29 mouse cellular contexts compared by ENCODE assay signal in genomic region chr9:86829792-86830191, GRCm38 (mm10). TPM values are rescaled to one million over a fixed set of nuclear protein-coding genes. Genes with fewer than 3 reads are reported as not detected.
DNase-seq lines count a peak whose midpoint lies in the region; ATAC-seq and TF ChIP-seq lines count a peak whose summit lies in the region.
"Had no signal": no experiment of that assay in that cellular context is flagged by ENCODE, and none has a peak within 500 bp of the region (broad histone marks: within the 10 kb centered on the region; RNA-seq: fewer than 3 reads in every experiment).

No protein-coding gene starts in this region.

- intact Hi-C loops in left cerebral cortex, postnatal 14 days (cut with DNase I), result no loop called here
- intact Hi-C loops in left cerebral cortex, postnatal 10 days (cut with DNase I), result no loop called here

- ATAC-seq in midbrain, embryonic 13.5 days, result no peak
- ATAC-seq in midbrain, postnatal 0 days (ENCODE audit: low FRiP score), result no peak
- ATAC-seq: forebrain, embryonic 13.5 days; hindbrain, postnatal 0 days; intestine, embryonic 15.5 days had no signal

- H3K4me3 ChIP-seq in midbrain, embryonic 13.5 days (replicated peaks), result no peak overlapping the region
- H3K4me3 ChIP-seq in midbrain, postnatal 0 days (ENCODE audit: low read depth, low read length), result no peak overlapping the region
- H3K4me3 ChIP-seq in kidney, adult 2 months (ENCODE audit: insufficient read depth, low read depth, low read length), result no peak overlapping the region
- H3K4me3 ChIP-seq: forebrain, embryonic 13.5 days; hindbrain, embryonic 12.5 days; intestine, embryonic 15.5 days; limb, embryonic 13.5 days; lung, embryonic 15.5 days; midbrain, embryonic 12.5 days; myocyte; neural tube, embryonic 12.5 days had no signal

- peak; percentile 47 to 67 for DNase-seq in frontal cortex, adult 2 months (ENCODE audit: extremely low spot score in 1 of 2, low spot score in 1 of 2)
- no peak for DNase-seq in frontal cortex, postnatal 10 days (ENCODE audit: low spot score in 2 of 2)
- peak; percentile 38 to 53 for DNase-seq in left cerebral cortex, postnatal 14 days (ENCODE audit: low spot score in 2 of 2)
- DNase-seq in left cerebral cortex, postnatal 10 days (ENCODE audit: extremely low spot score in 1 of 2, low spot score in 2 of 2), result no peak
- peak; percentile 6 for DNase-seq in midbrain, postnatal 0 days (ENCODE audit: low spot score)
- DNase-seq in retina, embryonic 14.5 days (ENCODE audit: low spot score), result no peak
- DNase-seq in kidney, adult 2 months, result no peak
- DNase-seq: adrenal gland, postnatal 14 days; cerebellum, adult 18-20 months; cerebellum, postnatal 36 days; gastrocnemius, postnatal 14 days; heart, postnatal 36 days; kidney, postnatal 14 days; thymus, postnatal 4 days had no signal

- TF ChIP-seq CTCF in midbrain, postnatal 0 days (IDR thresholded peaks at IDR 0.05), result no peak
- no peak for TF ChIP-seq CTCF in kidney, adult 2 months (conservative IDR thresholded peaks at IDR 0.05; ENCODE audit: insufficient read depth, insufficient read length, low read depth, low read length)

- H3K4me1 ChIP-seq in midbrain, embryonic 13.5 days (replicated peaks), result peaks cover 19% of the 10 kb centered on the region
- no peaks in the 10 kb centered on the region for H3K4me1 ChIP-seq in midbrain, postnatal 0 days (ENCODE audit: insufficient read depth, low read length)
- H3K4me1 ChIP-seq in kidney, adult 2 months (ENCODE audit: control insufficient read depth, insufficient read depth, low read length), result no peaks in the 10 kb centered on the region
- H3K4me1 ChIP-seq: forebrain, embryonic 13.5 days; hindbrain, embryonic 12.5 days; intestine, embryonic 15.5 days; limb, embryonic 13.5 days; lung, embryonic 15.5 days; neural tube, embryonic 12.5 days had no signal

- H3K36me3 ChIP-seq in midbrain, embryonic 13.5 days, result peaks cover 48% of the 10 kb centered on the region
- peaks cover 36% of the 10 kb centered on the region for H3K36me3 ChIP-seq in midbrain, postnatal 0 days (ENCODE audit: insufficient read depth, low read length)
- no peaks in the 10 kb centered on the region for H3K36me3 ChIP-seq in kidney, adult 2 months (ENCODE audit: control insufficient read depth, insufficient read depth, low read length)
- H3K36me3 ChIP-seq: intestine, embryonic 15.5 days; limb, embryonic 13.5 days; lung, embryonic 15.5 days had no signal

- H3K27ac ChIP-seq in midbrain, embryonic 13.5 days, result peak overlapping the region; percentile 32; the same call in 1 of the 2 replicates
- H3K27ac ChIP-seq in midbrain, postnatal 0 days (ENCODE audit: low read depth, low read length), result no peak overlapping the region
- H3K27ac ChIP-seq in kidney, adult 2 months (ENCODE audit: insufficient read depth, low read depth, low read length), result no peak overlapping the region
- H3K27ac ChIP-seq: forebrain, embryonic 13.5 days; hindbrain, embryonic 12.5 days; hindbrain, postnatal 0 days; intestine, embryonic 15.5 days; limb, embryonic 13.5 days; lung, embryonic 15.5 days; midbrain, embryonic 12.5 days; neural tube, embryonic 12.5 days had no signal

- no peak overlapping the region for H3K4me2 ChIP-seq in midbrain, embryonic 13.5 days (replicated peaks)
- H3K4me2 ChIP-seq in midbrain, postnatal 0 days (ENCODE audit: low read depth, low read length, poor library complexity, severe bottlenecking), result no peak overlapping the region
- H3K4me2 ChIP-seq: forebrain, embryonic 13.5 days; heart, embryonic 11.5 days; hindbrain, embryonic 12.5 days; intestine, embryonic 15.5 days; limb, embryonic 13.5 days; liver, embryonic 11.5 days; lung, embryonic 15.5 days; midbrain, embryonic 12.5 days; neural tube, embryonic 12.5 days had no signal

- no peaks in the 10 kb centered on the region for H3K27me3 ChIP-seq in midbrain, embryonic 13.5 days
- H3K27me3 ChIP-seq in midbrain, postnatal 0 days (ENCODE audit: insufficient read depth, low read length), result no peaks in the 10 kb centered on the region
- H3K27me3 ChIP-seq in kidney, adult 2 months (replicated peaks; ENCODE audit: control insufficient read depth, insufficient read depth, low read length), result no peaks in the 10 kb centered on the region
- H3K27me3 ChIP-seq: forebrain, embryonic 13.5 days; hindbrain, embryonic 12.5 days; intestine, embryonic 15.5 days; limb, embryonic 13.5 days; lung, embryonic 15.5 days; midbrain, embryonic 12.5 days; neural tube, embryonic 12.5 days had no signal

- 80% methylated on average over 2 of the region's 2 CpGs for WGBS in midbrain, embryonic 13.5 days
- 73% methylated on average over 2 of the region's 2 CpGs for WGBS in midbrain, postnatal 0 days
- WGBS in kidney, adult 2 months, result 70% methylated on average over 2 of the region's 2 CpGs

- no peaks in the 10 kb centered on the region for H3K9me3 ChIP-seq in midbrain, embryonic 13.5 days
- no peaks in the 10 kb centered on the region for H3K9me3 ChIP-seq in midbrain, postnatal 0 days (ENCODE audit: low read length)
- H3K9me3 ChIP-seq: forebrain, embryonic 13.5 days; hindbrain, embryonic 12.5 days; intestine, embryonic 15.5 days; limb, embryonic 13.5 days; lung, embryonic 15.5 days; midbrain, embryonic 12.5 days; neural tube, embryonic 12.5 days had no signal

- no peak overlapping the region for H3K9ac ChIP-seq in midbrain, embryonic 13.5 days (replicated peaks)
- H3K9ac ChIP-seq in midbrain, postnatal 0 days (replicated peaks; ENCODE audit: low read length, poor library complexity, severe bottlenecking), result no peak overlapping the region
- H3K9ac ChIP-seq: forebrain, embryonic 13.5 days; hindbrain, embryonic 12.5 days; intestine, embryonic 15.5 days; limb, embryonic 13.5 days; lung, embryonic 15.5 days; midbrain, embryonic 12.5 days; neural tube, embryonic 12.5 days had no signal

- no peak for TF ChIP-seq POLR2A in kidney, adult 2 months (IDR thresholded peaks at IDR 0.05; ENCODE audit: low read depth, low read length)

RNA-seq across cellular contexts. Expression of gene Snap91, which starts 50.7 kb away (rescaled TPM):
- polyA plus RNA-seq in frontal cortex, adult 2 months (2012; rRNA removed), result 238 and 239 TPM in 2 replicates
- total RNA-seq in left cerebral cortex, postnatal 14 days (2021), result 100 to 1,000 TPM; 503 to 508 TPM
- total RNA-seq in left cerebral cortex, postnatal 10 days (2021), result 100 to 1,000 TPM; 528 to 545 TPM
- 84.0 and 88.6 TPM in 2 replicates for polyA plus RNA-seq in midbrain, embryonic 13.5 days (2015; fragmentation: Nextera tagmentation; extraction: Ambion mirVana)
- total RNA-seq in midbrain, postnatal 0 days (2014; rRNA removed), result 225 and 247 TPM in 2 replicates
- polyA plus RNA-seq in midbrain, postnatal 0 days (2015; fragmentation: Nextera tagmentation; extraction: Ambion mirVana), result 158 and 161 TPM in 2 replicates
- 3.4 and 4.1 TPM in 2 replicates for polyA plus RNA-seq in kidney, adult 2 months (2012; rRNA removed)
- total RNA-seq: granulocyte monocyte progenitor cell, adult 5-6 weeks; megakaryocyte progenitor cell, adult 5-6 weeks; MEL had no signal
- polyA plus RNA-seq: myocyte had no signal

Comparison
In these comparisons a context has a peak if more than half of its experiments do, and no peak if none do; other contexts are left out.
1. DNase-seq: peak in frontal cortex, adult 2 months (2 of 2), left cerebral cortex, postnatal 14 days (2 of 2) and midbrain, postnatal 0 days (single experiment); none in frontal cortex, postnatal 10 days (0 of 2), left cerebral cortex, postnatal 10 days (0 of 2), retina, embryonic 14.5 days (single experiment) and kidney, adult 2 months (single experiment).
2. RNA of gene Snap91, which starts 50.7 kb away (polyA plus RNA-seq): 238 to 239 TPM in frontal cortex, adult 2 months, 158 to 161 TPM in midbrain, postnatal 0 days and 84.0 to 88.6 TPM in midbrain, embryonic 13.5 days; 3.4 to 4.1 TPM in kidney, adult 2 months; every median in the first group is over 10 times any median in the second.